Comparison of ENCODE assay signal across 11 mouse cellular contexts in the genomic region with DNA sequence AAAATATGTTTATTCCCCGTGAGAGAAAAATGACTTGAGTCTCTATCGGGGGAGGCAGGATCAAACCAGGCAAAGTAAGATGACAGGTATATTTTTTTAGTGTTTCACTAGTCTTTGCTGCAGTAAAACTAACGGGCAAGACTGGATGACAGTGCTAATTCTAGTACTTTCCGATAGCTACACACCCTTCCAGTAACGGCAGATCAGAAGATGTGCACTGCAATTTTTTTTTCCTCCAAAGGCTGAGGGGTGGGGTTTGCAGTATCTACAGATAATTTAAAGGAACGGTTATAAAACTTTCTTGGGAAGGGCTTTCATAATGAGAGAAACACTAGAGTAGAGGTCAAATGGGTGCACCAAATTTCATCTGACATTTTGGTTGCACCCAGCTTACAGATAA. TPM values are rescaled to one million over a fixed set of nuclear protein-coding genes. Genes with fewer than 3 reads are reported as not detected.
DNase-seq lines count a peak whose midpoint lies in the region; ATAC-seq lines count a peak whose summit lies in the region.
"Had no signal": no experiment of that assay in that cellular context is flagged by ENCODE, and none has a peak within 500 bp of the region (broad histone marks: within the 10 kb centered on the region; RNA-seq: fewer than 3 reads in every experiment).

No protein-coding gene starts in this region.

- no peaks in the 10 kb centered on the region for H3K36me3 ChIP-seq in neural tube, embryonic 12.5 days
- no peaks in the 10 kb centered on the region for H3K36me3 ChIP-seq in intestine, embryonic 15.5 days
- H3K36me3 ChIP-seq: lung, embryonic 15.5 days had no signal

- no peak overlapping the region for H3K27ac ChIP-seq in neural tube, embryonic 12.5 days
- no peak overlapping the region for H3K27ac ChIP-seq in intestine, embryonic 15.5 days
- H3K27ac ChIP-seq: lung, embryonic 15.5 days had no signal

- 0 out of 2 replicates have a peak overlapping the region, but pooled peaks have one; percentile 18 for H3K4me3 ChIP-seq in neural tube, embryonic 12.5 days
- H3K4me3 ChIP-seq in intestine, embryonic 15.5 days (replicated peaks) = no peak overlapping the region
- H3K4me3 ChIP-seq: lung, embryonic 15.5 days; myocyte had no signal

- H3K4me1 ChIP-seq in neural tube, embryonic 12.5 days = no peaks in the 10 kb centered on the region
- H3K4me1 ChIP-seq in intestine, embryonic 15.5 days (replicated peaks) = no peaks in the 10 kb centered on the region
- H3K4me1 ChIP-seq: lung, embryonic 15.5 days had no signal

- no peak overlapping the region for H3K9ac ChIP-seq in neural tube, embryonic 12.5 days
- H3K9ac ChIP-seq in intestine, embryonic 15.5 days = no peak overlapping the region
- H3K9ac ChIP-seq: lung, embryonic 15.5 days had no signal

- no peaks in the 10 kb centered on the region for H3K9me3 ChIP-seq in neural tube, embryonic 12.5 days
- no peaks in the 10 kb centered on the region for H3K9me3 ChIP-seq in intestine, embryonic 15.5 days
- H3K9me3 ChIP-seq: lung, embryonic 15.5 days had no signal

- 65% methylated on average over 6 of the region's 6 CpGs for WGBS in neural tube, embryonic 12.5 days
- 56% methylated on average over 6 of the region's 6 CpGs for WGBS in intestine, embryonic 15.5 days

- H3K4me2 ChIP-seq in neural tube, embryonic 12.5 days (replicated peaks) = peak overlapping the region; percentile 47
- H3K4me2 ChIP-seq in intestine, embryonic 15.5 days (replicated peaks) = 0 out of 2 replicates have a peak overlapping the region, but pooled peaks have one; percentile 35
- H3K4me2 ChIP-seq: lung, embryonic 15.5 days had no signal

- DNase-seq in cerebellum, adult 11-12 months = peak; percentile 13
- no peak for DNase-seq in cerebellum, adult 11 months
- no peak for DNase-seq in neural tube, embryonic 10.5 days (ENCODE audit: extremely low spot score, low spot score)
- no peak for DNase-seq in thymus, postnatal 4 days
- DNase-seq in embryo, embryonic 10 days (ENCODE audit: low spot score) = no peak
- DNase-seq in adrenal gland, adult (ENCODE audit: inconsistent age in 2 of 2, low spot score in 1 of 2) = no peak

- H3K27me3 ChIP-seq in neural tube, embryonic 12.5 days (replicated peaks) = no peaks in the 10 kb centered on the region
- H3K27me3 ChIP-seq in intestine, embryonic 15.5 days (replicated peaks) = no peaks in the 10 kb centered on the region
- H3K27me3 ChIP-seq: lung, embryonic 15.5 days had no signal

- ATAC-seq in neural tube, embryonic 12.5 days (ENCODE audit: low FRiP score, low read depth) = peak; percentile 7; the same call in 1 of the 2 replicates
- ATAC-seq in intestine, embryonic 15.5 days = no peak
- ATAC-seq: inflammation-experienced regulatory T-cells, adult 6 months had no signal

RNA-seq across cellular contexts. Expression of gene Cntn6, which starts 0.9 kb away (rescaled TPM):
- polyA plus RNA-seq in neural tube, embryonic 12.5 days (2016; fragmentation: Nextera tagmentation; extraction: Ambion mirVana) = 3.2 TPM in 2 replicates
- polyA plus RNA-seq in intestine, embryonic 15.5 days (2015; fragmentation: Nextera tagmentation; extraction: Ambion mirVana) = 0.70 and 0.74 TPM in 2 replicates
- polyA plus RNA-seq: inflammation-experienced regulatory T-cells, adult 6 months; myocyte had no signal
